Mouse (Mus musculus): Measurements from ENCODE around the gene a. TPM values are rescaled to one million over a fixed set of nuclear protein-coding genes. Genes with fewer than 3 reads are reported as not detected.
"Not testable (repeated sequence)": the region's sequence is repeated elsewhere in the genome, so short reads cannot be mapped to it uniquely, and the experiment has no call there.

a gene
- polyA plus RNA-seq, 1 experiment: not detected

- DNase-seq (ENCODE audit: low spot score): no peak
Observed at GRCm38 (mm10) chr2:155052681-155053080, 261.5 kb downstream of the a start.

DNA sequence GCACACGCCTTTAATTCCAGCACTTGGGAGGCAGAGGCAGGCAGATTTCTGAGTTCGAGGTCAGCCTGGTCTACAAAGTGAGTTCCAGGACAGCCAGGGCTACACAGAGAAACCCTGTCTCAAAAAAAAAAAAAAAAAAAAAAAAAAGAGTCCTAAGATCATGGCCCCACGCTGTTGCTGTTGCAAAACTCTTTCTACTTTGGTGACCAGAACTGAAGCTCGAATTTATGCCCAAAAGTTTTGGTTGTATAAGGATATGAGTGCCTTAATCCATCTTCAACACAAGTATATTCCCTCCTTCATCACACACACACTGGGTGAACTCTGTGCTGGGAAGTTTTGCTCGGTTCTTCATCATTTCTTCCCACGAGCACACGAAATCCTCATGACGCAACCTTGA is 262.3 kb downstream of the a start:
- not testable (repeated sequence) for DNase-seq (ENCODE audit: low spot score)

DNA sequence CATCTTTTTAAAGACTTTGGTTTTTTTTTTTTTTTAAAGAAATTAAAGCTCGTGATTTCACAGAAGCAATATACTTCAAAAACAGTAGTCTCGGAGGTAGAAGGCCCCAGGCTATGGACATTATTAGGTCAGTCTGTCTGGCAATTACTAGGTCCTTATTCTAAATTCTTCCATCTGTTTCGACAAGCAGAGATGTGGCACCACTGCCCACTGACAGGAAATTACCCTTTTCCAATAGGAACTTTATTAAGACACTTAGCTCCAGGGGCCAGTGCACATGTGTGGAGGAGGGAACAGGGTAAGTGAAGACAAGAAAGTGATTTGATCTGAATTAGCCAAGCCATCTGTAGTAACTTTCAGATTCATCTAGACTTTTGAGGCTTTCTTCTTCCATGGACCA is 263.5 kb downstream of the a start:
- DNase-seq (ENCODE audit: low spot score): no peak

- no peak for DNase-seq (ENCODE audit: low spot score)
Observed at GRCm38 (mm10) chr2:155056076-155056578, 264.9 kb downstream of the a start.

DNA sequence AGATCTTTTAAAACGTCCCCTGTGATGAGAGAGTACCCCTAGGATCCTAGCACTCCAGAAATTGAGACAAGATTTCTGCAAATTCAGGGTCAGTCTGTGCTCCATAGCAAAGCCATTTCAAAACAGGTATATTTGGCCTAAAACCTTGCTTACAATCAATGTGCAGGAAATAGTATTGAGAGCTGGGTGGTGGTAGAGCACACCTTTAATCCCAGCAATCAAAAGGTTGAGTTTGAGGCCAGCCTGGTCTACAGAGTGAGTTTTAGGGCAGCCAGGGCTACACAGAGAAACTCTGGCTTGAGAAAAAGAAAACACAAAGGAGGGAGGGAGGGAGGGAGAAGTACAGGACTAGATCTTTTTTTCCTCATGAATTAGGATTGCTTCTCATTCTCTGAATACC is 266.2 kb downstream of the a start:
- DNase-seq (ENCODE audit: low spot score): no peak

GRCm38 (mm10) chr2:155071027-155071426 is 279.8 kb downstream of the a start:
- DNase-seq (ENCODE audit: low spot score): no peak

DNA sequence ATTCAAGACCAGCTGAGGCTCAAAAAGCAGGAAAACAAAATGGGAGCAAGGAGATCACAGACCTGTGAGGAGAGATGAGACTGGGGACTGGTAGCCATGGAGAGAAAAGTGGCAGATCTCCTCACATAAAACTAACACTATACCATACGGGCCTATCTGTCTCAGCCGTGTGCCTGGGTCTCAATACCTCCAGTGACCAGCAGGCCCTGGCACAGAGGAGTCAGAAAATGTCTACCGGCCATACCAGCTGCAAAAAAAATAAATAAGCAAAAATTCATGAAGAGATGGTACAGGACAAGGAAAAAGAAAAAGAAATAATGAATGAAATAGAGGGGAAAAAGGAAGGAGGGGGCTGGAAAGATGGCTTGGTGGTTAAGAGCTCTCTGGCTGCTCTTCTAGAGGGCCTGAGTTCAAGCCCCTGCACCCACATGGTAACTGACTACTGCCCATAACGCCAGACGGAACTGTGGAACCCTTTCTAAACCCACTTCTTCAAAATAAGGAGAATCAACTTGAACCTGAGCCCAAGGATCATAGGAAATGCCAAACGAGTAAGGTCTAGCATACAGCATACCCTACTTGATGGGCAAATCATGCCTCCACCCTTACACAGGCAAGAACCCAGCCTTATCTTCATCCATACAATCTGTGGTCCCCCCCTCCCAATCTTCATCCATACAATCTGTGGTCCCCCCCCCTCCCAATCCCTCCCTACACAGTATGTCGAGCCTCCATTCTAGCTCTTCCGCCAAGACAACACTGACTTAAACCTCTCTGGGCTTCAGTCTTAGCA is 281.3 kb downstream of the a start:
- DNase-seq (ENCODE audit: low spot score): no peak

GRCm38 (mm10) chr2:155073347-155073746 is 282.1 kb downstream of the a start:
- DNase-seq (ENCODE audit: low spot score): no peak

DNA sequence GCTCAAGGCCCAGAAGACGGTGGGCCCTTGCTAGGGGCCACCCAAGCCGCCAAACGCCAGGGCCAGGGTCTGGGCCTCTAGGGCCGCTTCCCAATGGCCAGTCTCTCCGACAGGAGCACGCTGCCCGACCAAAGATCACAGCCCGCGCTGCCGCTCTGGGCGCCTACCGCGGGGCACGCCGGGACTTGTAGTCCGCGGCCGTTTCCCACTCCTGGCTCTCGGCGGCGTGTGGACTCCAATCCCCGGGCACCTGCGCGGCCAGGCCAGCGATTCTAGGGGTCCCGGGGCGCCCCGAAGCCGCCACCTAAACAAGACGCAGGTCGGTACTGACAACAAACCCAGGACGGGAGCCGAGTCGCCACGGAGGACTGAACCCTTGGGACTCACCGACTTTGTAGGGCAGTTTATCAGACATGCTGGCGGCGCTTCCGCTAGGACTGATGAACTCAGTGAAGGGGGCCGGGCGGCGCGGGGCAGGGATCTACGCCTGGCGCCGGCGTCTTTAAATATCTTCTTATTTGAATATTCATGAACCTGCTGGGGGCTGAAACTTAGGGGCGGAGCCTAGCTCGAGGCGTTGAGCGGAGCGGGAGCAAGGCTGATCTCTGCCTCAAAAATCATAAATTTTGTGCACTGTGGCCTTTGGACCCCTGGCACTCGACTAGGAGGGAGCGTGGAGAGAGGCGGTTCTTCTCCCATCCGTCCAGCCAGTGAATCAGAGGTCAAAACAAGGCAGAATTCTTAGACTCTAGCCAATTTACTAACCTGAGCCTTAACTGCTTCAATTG is 283.0 kb downstream of the a start, which contains the start of gene Ahcy:
Ahcy (minus strand) TSS at position 520 of the 788 bp plus-strand sequence.
- peak; percentile 85 for DNase-seq (ENCODE audit: low spot score)

DNA sequence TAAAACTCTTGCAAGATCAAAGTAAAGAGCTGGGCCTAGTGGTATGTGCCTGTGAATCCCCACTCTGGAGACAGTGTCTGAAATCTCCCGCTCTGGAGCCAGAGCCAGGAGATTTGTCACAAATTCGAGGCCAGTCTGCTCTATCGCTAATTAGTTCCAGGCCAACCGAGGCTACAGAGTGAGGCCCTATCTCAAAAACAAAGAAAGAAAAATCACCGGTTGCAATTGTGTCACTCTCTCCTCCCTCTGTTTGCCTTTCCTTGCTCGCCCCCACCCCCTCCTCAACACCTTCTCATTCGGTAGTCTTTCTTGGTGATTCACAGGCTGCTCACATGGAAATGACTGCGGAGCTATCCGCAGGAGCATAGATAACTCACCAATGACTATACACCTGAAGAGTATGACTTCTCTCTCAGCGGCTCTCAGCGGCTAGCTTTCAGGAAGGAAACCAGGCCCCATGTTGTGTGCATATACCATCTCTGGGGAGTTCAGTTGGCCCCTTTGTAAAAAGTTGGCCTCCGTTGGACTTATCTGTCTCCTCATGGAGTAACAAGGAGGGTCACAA is 283.6 kb downstream of the a start:
- DNase-seq (ENCODE audit: low spot score): no peak

- DNase-seq (ENCODE audit: low spot score): no peak
Observed at GRCm38 (mm10) chr2:155075649-155076048, 284.4 kb downstream of the a start.

GRCm38 (mm10) chr2:155079500-155080178 is 288.4 kb downstream of the a start:
- DNase-seq (ENCODE audit: low spot score): no peak

DNA sequence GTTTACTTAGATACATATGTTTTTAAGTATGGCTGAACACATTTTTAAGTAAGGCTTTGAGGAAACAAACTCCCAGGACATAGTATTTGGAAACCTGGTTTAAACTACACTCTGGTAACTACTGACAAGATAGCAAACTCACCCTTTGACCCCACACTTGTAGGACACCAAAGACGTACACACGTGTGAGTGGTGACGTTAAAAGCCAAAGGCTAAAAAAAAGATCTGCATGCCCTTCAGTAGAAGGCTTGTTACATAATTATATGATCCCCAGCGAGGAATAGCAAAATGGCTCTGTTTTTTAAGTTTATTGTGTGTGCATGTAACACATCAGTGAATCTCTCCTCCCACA is 289.0 kb downstream of the a start:
- DNase-seq (ENCODE audit: low spot score): no peak

DNA sequence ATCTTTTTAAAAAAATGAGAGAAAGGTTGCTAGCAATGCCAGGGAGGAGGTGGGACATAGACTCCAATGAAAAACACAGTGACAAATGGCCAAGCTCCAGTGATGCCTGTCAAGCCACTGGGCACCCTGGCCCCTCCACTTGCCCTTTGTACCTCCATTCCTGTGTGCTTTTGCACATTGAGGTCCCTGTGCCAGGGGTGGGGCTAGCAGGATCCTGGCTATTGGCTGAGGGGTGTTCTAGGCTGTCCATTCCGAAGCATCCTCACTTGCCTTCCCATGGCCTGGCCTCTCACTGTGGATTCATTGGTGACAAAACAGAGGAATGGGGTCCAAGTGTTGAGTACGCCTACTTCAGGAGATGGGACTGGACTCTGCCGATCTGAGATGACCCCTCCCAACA is 289.9 kb downstream of the a start:
- no peak for DNase-seq (ENCODE audit: low spot score)

DNA sequence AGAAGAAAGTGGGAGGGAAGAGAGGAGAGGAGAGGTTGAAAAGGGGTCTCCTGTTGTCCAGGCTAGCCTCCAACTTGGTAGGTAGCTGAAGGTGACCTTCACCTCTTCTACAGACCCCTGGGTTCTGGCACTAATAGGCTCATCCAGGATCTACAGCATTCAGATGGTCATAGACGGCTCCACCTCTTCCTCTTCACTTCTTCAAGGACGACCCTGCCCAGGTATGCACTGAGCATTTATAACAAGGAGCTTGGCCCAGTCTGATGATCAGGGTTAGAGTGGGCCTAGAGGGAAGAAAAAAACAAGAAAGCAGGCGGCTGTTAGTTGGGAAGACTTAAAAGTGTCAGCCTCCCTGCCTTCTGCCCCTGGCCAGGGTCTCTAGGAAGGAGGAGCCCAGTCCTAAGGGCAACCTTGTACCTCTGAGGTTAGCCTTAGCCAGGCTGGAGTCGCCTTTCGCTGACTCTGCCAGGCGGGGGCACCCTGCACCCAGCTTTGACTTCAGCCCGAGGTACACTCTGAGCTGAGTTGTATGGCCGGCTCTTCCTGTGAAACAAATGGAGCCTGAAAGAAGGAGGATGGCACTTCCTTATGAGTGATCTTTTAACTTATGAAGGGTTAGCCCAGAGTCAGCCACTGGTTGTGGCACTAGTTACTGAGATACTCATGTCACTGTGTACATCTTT is 291.1 kb downstream of the a start:
- DNase-seq (ENCODE audit: low spot score): peak; percentile 46

DNA sequence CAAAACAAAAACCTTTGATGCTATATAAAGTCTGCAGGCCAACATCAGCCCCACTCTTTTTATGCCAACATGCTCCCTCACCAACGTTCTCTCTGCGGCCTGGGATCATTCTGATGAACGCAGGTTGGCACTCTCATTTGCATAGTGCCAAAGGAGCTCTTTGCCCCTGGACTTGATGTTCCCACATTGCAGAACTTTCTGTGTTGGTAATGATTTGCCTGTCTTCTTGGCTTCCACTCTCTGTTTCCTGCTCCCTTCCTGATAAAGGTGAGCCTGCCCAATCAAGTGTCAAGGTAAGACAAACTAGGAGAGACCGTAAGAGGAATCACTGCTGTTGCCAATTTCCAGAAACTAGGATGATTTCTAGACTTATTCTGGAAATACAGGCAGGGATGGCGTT is 293.3 kb downstream of the a start:
- DNase-seq (ENCODE audit: low spot score): no peak

DNA sequence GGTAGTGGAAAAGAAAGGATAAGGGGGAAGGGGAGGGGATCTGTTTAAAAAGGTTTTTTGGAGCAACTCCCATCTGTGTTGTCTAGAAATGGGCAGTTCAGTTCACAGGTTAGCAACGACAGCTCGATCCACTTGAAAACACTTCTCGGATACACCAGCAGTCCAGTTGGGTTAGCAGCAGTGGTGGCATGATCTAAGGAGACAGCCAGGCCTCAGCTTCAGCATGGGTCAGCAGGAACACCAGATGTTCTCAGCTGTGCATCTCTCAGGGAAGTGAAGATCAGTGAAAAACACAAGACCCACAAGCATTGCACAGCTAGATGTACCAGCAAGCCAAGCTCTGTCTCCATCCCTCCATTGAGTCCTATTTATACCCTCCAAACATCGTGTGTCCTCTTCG is 295.1 kb downstream of the a start:
- no peak for DNase-seq (ENCODE audit: low spot score)

DNA sequence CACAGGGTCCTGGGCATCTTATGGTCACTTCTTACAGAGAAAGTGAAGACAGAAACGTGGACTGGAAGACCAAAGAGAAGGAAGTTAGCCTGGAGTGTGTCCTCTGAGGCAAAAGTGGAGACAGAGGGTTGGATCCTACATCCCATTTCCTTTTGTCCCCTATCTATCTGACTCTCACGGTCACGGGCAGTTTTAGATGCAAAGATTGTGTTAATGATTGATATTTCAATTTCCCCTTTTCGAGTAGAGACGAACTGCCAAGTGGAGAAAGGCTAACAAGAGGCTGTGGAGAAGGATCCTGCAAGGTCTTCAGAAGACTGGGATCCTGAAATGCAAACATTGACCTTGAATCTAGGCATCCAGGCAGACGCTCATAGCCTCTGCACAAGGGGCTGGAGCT is 297.1 kb downstream of the a start:
- no peak for DNase-seq (ENCODE audit: low spot score)

DNA sequence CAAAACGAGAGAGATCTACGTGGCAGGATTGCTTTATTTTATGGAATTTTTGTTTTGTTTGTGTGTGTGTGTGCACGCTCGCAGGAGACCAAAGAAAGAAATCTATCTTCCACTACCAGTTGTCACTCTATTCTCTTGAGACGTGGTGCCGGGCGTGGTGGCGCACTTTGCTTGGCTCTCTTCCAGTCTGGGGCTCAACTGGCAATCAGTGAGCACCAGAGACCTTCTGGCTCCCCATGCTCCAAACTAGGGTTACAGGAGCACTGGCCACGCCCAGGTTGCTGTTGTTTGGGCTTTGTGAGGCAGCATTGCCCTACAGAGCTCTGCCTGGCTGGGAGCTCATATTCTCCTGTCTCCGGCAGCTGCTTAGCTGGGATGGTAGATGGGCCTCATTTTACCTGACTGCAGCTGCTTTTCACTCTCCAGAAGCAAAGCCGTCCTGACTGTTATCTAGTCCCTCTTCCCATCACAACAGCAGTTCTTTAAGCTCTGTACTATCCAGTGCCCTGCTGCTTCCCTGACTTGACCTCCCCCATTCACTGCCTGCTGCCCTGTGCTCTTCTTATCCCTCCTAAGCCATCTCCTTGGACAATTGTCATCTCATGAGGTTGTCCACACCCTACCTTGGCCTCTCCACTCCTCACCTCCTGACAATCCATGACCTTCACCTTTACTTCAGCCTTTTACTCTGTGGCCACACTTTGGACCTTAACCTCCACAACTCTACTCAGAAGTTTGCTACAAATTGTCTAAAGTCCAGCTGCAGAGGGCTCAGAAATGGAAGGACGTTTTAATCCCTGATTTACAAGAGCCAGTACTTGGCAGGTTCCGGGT is 299.9 kb downstream of the a start:
- DNase-seq (ENCODE audit: low spot score): no peak

DNA sequence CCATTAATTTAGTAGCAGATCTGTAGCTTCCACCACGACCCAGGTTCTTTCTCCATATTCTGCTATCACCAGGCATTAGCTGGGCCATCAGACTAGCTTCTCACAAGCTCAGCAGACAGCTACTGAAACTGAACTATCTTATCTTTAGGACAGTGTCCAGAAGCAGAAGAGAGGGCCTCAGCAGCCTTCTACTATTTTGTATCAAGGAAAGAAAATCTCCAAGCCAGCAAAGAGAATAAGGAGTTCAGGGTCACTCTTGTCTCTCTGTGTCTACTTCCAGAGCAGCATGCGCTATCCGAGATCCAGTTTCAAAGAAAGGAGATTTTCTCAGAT is 300.5 kb downstream of the a start:
- no peak for DNase-seq (ENCODE audit: low spot score)

DNA sequence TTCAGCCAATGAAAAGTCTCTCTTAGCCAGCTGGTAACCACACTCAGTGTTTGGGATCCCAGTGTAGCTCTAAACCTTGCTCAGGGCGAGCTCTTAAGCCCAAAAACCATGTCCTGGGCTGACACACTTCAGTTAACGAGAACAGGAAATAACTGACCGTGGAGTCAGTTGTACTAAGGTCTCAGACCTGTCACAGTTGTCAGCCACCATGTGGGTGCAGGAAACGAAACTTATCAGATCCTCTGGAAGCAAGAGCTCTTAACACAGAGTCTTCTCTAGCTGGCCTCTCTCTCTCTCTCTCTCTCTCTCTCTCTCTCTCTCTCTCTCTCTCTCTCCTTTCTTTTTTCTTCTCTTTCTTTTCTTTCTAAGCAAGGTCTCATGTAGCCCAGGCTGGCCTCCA is 302.2 kb downstream of the a start:
- no peak for DNase-seq (ENCODE audit: low spot score)
